Mouse (Mus musculus): Measurements from ENCODE around the gene Ydjc. TPM values are rescaled to one million over a fixed set of nuclear protein-coding genes. Genes with fewer than 3 reads are reported as not detected.

Ydjc gene
- polyA plus RNA-seq, 1 experiment from 2014 or later: 7.5 TPM

GRCm38 (mm10) chr16:17175765-17176164, 31.3 kb downstream of the Ydjc start:
- peaks cover 78% of the 10 kb centered on the region for H3K36me3 ChIP-seq (replicated peaks)
- H3K27ac ChIP-seq (replicated peaks): no peak overlapping the region
- H3K27me3 ChIP-seq (replicated peaks; ENCODE audit: low read depth, poor library complexity, severe bottlenecking): no peaks in the 10 kb centered on the region
- no peaks in the 10 kb centered on the region for H3K4me1 ChIP-seq
- no peak for DNase-seq (ENCODE audit: low spot score)
- H3K4me3 ChIP-seq: no peak overlapping the region
- 90% methylated on average over 2 of the region's 2 CpGs for WGBS
- H3K9me3 ChIP-seq: no peaks in the 10 kb centered on the region

- Histone ChIP-seq H3K36me3 (replicated peaks) (peaks cover 65% of the 10 kb centered on the region), H3K27me3 (replicated peaks; ENCODE audit: low read depth, poor library complexity, severe bottlenecking) (no peaks in the 10 kb centered on the region), H3K9me3 (no peaks in the 10 kb centered on the region), H3K27ac (replicated peaks) (no peak overlapping the region), H3K4me3 (no peak overlapping the region), H3K4me1 (0 out of 2 replicates have a peak, but pooled peaks cover 3% of the 10 kb centered on the region)
- no peak for DNase-seq (ENCODE audit: low spot score)
- WGBS: 100% methylated on average over 1 of the region's 1 CpGs
Observed at GRCm38 (mm10) chr16:17177623-17178170, 33.3 kb downstream of the Ydjc start.

DNA sequence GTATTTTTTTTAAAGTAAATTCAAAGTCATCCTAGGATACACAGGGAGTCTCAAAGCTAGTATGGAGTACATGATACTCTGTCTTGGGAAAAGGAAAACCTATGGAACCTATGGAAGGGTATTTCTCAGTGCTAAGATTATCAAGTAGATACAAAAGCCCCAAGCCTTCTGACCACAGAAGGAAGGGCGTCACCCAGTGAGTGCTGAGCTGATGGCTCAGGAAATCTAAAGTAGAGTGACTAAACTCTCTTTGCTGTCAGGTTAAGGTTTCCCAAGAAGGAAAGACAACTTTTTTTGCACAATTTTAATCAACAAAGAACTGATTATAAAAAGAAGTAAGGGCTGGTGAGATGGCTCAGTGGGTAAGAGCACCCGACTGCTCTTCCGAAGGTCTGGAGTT, 35.3 kb downstream of the Ydjc start:
- 0 out of 2 replicates have a peak, but pooled peaks cover 3% of the 10 kb centered on the region for H3K4me1 ChIP-seq
- H3K27ac ChIP-seq (replicated peaks): no peak overlapping the region
- H3K4me3 ChIP-seq: no peak overlapping the region
- H3K27me3 ChIP-seq (replicated peaks; ENCODE audit: low read depth, poor library complexity, severe bottlenecking): no peaks in the 10 kb centered on the region
- no peak for DNase-seq (ENCODE audit: low spot score)
- 94% methylated on average over 3 of the region's 3 CpGs for WGBS
- no peaks in the 10 kb centered on the region for H3K9me3 ChIP-seq
- peaks cover 59% of the 10 kb centered on the region for H3K36me3 ChIP-seq (replicated peaks)

GRCm38 (mm10) chr16:17181382-17181781, 37.0 kb downstream of the Ydjc start:
- 0 out of 2 replicates have a peak, but pooled peaks cover 3% of the 10 kb centered on the region for H3K4me1 ChIP-seq
- H3K4me3 ChIP-seq: no peak overlapping the region
- peaks cover 3% of the 10 kb centered on the region; the same call in 1 of the 2 replicates for H3K9me3 ChIP-seq
- WGBS: 93% methylated on average over 4 of the region's 4 CpGs
- H3K27me3 ChIP-seq (replicated peaks; ENCODE audit: low read depth, poor library complexity, severe bottlenecking): no peaks in the 10 kb centered on the region
- DNase-seq (ENCODE audit: low spot score): no peak
- no peak overlapping the region for H3K27ac ChIP-seq (replicated peaks)
- H3K36me3 ChIP-seq (replicated peaks): peaks cover 58% of the 10 kb centered on the region

DNA sequence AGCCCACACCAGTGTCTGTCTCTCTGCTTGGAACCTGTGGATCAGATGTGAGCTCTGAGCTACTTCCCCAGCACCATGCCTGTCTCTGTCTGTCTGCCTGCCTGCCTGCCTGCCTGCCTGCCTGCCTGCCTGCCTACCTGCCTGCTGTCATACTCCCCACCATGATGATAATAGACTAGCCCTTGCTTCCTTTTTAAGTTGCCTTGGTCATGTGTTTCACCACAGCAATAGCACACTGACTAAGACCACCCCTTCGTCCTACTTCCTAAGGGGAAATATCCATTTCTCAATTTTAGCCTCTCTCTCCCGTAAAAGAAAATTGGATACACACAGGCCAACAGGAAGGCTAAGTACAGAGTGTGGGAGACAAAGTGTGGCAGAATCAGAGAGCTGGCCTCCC, 37.7 kb downstream of the Ydjc start:
- no peaks in the 10 kb centered on the region for H3K27me3 ChIP-seq (replicated peaks; ENCODE audit: low read depth, poor library complexity, severe bottlenecking)
- peaks cover 3% of the 10 kb centered on the region; the same call in 1 of the 2 replicates for H3K9me3 ChIP-seq
- H3K4me1 ChIP-seq: 0 out of 2 replicates have a peak, but pooled peaks cover 3% of the 10 kb centered on the region
- no peak overlapping the region for H3K27ac ChIP-seq (replicated peaks)
- H3K36me3 ChIP-seq (replicated peaks): peaks cover 61% of the 10 kb centered on the region
- H3K4me3 ChIP-seq: no peak overlapping the region
- no peak for DNase-seq (ENCODE audit: low spot score)
- WGBS: 89% methylated on average over 2 of the region's 2 CpGs

DNA sequence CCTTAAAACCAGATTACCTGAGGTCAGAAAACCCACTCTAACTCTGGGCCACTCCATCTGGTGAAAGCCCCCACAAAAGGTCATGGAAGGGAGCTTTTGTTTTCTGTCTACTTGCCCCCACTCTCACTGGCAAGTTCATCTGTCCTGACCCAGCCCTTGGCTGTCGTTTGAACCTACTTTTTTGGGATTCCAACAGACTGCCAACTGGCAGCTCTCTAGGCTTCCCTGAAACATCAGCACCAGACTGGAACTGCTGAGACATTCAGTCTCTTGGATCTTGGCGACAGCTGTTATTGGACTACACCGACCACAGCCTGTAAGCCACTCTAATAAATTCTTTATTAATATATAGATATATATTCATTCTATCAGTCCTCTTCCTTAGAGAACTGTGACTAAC, 38.6 kb downstream of the Ydjc start:
- H3K27ac ChIP-seq (replicated peaks): no peak overlapping the region
- H3K27me3 ChIP-seq (replicated peaks; ENCODE audit: low read depth, poor library complexity, severe bottlenecking): no peaks in the 10 kb centered on the region
- H3K36me3 ChIP-seq (replicated peaks): peaks cover 61% of the 10 kb centered on the region

DNA sequence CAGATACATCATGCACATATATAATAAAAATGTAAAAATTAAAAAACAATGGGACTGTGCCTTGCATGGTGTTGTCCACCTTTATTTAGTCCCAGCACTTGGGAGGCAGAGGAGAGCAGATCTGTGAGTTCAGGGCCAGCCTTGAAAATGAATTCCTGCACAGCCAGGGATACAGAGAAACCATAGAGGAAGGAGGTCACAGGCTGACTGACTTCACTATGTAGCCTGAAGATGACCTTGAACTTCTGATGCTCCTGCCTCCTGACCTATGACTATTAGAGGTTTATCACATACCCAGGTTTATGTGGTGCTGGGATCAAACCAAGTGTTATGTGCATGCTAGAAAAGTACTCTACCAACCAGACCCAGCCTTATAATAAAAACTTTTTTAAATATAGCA, 41.1 kb downstream of the Ydjc start:
- H3K4me3 ChIP-seq: no peak overlapping the region
- H3K36me3 ChIP-seq (replicated peaks): peaks cover 71% of the 10 kb centered on the region
- H3K4me1 ChIP-seq: 0 out of 2 replicates have a peak, but pooled peaks cover 3% of the 10 kb centered on the region
- no peak for DNase-seq (ENCODE audit: low spot score)
- no peak overlapping the region for H3K27ac ChIP-seq (replicated peaks)
- no peaks in the 10 kb centered on the region for H3K27me3 ChIP-seq (replicated peaks; ENCODE audit: low read depth, poor library complexity, severe bottlenecking)
- H3K9me3 ChIP-seq: peaks cover 3% of the 10 kb centered on the region; the same call in 1 of the 2 replicates

More for the DNA sequence above, 38.6 kb downstream of the Ydjc start:
- DNase-seq (ENCODE audit: low spot score): no peak
- Histone ChIP-seq H3K9me3 (peaks cover 3% of the 10 kb centered on the region; the same call in 1 of the 2 replicates), H3K4me1 (0 out of 2 replicates have a peak, but pooled peaks cover 3% of the 10 kb centered on the region), H3K4me3 (no peak overlapping the region)
- 87% methylated on average over 3 of the region's 3 CpGs for WGBS

DNA sequence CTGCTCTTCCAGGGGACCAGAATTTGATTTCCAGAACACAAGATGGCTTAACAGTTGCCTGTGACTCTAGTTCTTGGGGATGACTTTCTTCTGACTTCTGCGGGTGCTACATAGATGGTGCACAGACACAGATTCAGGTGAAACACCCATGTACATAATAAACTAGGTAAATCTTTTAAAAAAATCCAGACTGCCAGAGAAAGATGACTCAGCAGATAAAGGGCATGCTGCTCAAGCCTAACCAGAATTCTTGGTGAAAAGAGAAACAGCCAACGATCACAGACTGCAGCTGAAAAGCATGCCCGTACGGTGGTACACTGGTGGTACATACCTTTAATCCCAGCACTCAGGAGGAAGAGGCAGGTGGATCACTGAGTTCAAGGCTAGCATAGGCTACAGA, 49.4 kb downstream of the Ydjc start:
- Histone ChIP-seq H3K4me1 (no peaks in the 10 kb centered on the region), H3K27ac (replicated peaks) (no peak overlapping the region), H3K4me3 (no peak overlapping the region), H3K27me3 (replicated peaks; ENCODE audit: low read depth, poor library complexity, severe bottlenecking) (no peaks in the 10 kb centered on the region), H3K9me3 (no peaks in the 10 kb centered on the region), H3K36me3 (replicated peaks) (peaks cover 83% of the 10 kb centered on the region)
- WGBS: 95% methylated on average over 4 of the region's 4 CpGs
- DNase-seq (ENCODE audit: low spot score): no peak

DNA sequence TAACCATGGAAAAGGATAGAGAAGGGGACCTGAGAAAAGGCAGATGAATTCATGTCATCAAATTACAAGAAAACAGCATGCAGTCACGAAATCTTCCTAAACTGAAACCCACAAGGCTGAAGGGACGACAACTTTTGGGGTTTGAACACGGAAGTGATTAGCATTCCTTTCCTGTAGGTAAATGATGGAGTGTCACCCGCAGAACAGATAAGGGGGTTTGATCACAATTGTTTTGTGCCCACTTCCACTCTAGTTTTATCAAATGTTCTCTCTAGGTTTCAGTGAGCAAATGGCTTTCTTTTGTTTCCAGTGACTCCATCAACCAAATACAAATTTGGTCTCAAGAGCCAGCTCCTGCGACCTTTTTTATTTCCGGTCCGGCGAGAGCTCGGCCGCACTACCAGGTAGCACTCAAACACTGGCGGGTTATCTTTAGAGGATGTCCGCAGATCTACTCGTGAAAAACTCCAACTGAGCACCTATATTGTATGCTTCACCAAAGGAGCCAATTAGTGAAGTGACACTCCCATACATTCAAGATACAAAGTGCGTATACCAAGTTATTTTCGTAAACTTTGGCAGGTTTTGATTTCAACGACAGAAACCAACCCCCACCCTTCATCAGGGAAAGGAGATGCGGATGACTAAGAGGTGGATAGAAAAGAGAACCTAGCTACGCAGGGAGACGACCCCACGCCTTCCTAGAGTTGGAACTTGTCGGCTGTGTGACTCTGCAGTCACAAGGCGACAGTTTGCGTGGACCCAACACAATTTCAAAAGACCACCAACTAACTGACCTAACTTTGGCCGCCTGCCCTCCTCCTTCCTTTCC, 55.9 kb downstream of the Ydjc start:
- peak overlapping the region; percentile 98 for H3K27ac ChIP-seq (replicated peaks)

DNA sequence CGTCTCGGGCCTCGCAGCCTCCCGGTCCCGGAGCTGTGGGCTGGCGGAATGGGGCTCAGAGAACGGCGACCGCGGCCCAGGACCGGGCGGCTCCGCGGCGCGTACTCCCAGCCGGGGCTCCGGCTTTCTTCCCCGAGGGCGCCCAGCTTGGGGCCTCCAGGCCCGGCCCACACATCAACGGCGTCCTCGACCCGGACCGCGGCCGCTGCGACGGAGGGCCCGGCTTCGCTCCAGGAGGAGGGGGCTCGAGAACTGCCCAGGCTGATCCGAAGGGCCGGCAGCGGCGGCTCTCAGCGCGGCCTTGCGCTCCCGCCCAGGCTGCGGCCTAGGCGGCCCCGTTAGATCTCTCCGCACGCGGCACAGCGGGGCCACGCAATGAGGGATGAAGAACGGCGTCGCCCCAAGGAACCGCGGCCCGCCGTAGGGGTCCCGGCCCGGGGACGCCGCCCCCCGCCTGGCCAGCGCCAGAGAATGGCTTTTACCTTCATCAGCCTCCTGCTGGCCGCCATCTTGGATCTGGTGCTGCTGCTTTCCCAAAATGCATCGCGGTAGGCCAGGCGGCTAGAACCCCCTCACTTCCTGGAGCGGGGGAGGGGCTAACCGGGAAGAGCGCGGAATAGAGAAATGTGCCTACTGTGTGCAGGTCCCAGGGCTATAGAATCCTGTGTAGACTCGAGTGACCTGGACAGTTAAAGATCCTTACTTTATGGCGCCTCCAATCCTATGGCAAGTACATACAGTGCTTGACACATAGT, 56.7 kb downstream of the Ydjc start:
- H3K9me3 ChIP-seq: no peaks in the 10 kb centered on the region
- peaks cover 22% of the 10 kb centered on the region for H3K36me3 ChIP-seq (replicated peaks)
- peaks cover 2% of the 10 kb centered on the region; the same call in 1 of the 2 replicates for H3K27me3 ChIP-seq (replicated peaks; ENCODE audit: low read depth, poor library complexity, severe bottlenecking)
- H3K4me3 ChIP-seq: peak overlapping the region; percentile 97
- H3K4me1 ChIP-seq: peaks cover 15% of the 10 kb centered on the region
- DNase-seq (ENCODE audit: low spot score): peak; percentile 90
- WGBS: under 1% methylated on average over 72 of the region's 72 CpGs
- peak overlapping the region; percentile 98 for H3K27ac ChIP-seq (replicated peaks)

More for the DNA sequence above, 55.9 kb downstream of the Ydjc start:
- Histone ChIP-seq H3K36me3 (replicated peaks) (peaks cover 30% of the 10 kb centered on the region), H3K9me3 (no peaks in the 10 kb centered on the region), H3K4me1 (peaks cover 15% of the 10 kb centered on the region), H3K4me3 (peak overlapping the region; percentile 97), H3K27me3 (replicated peaks; ENCODE audit: low read depth, poor library complexity, severe bottlenecking) (no peaks in the 10 kb centered on the region)
- WGBS: 7% methylated on average over 24 of the region's 24 CpGs
- DNase-seq (ENCODE audit: low spot score): no peak

- Histone ChIP-seq H3K27me3 (replicated peaks; ENCODE audit: low read depth, poor library complexity, severe bottlenecking) (peaks cover 11% of the 10 kb centered on the region), H3K4me3 (peak overlapping the region; percentile 97; the same call in 1 of the 2 replicates), H3K9me3 (no peaks in the 10 kb centered on the region), H3K4me1 (peaks cover 15% of the 10 kb centered on the region), H3K27ac (replicated peaks) (no peak overlapping the region), H3K36me3 (replicated peaks) (peaks cover 16% of the 10 kb centered on the region)
- DNase-seq (ENCODE audit: low spot score): no peak
- 67% methylated on average over 2 of the region's 2 CpGs for WGBS
Observed at GRCm38 (mm10) chr16:17201977-17202376, 57.6 kb downstream of the Ydjc start.

DNA sequence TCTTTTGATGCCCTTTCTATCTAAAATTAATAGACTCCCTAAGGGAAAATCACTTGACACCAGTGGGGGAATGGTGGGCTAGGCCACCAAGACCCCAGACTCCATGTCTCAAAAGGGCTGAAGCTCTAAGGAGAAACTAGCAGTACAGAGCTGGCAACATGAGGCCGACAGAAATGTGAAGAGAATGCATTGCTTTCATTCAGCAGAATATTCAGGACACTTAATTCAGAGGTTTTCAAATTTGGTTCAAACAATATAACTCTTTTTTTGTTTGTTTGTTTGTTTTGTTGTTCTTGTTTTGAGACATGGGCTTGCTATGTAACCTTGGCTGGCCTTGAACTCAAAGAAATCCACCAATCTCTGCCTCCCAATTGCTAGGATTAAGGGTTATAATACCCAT, 58.1 kb downstream of the Ydjc start, which contains the start of gene Ube2l3:
Gene Ube2l3 (minus strand): TSS at position 101 of the 400 bp plus-strand sequence.
- WGBS: 82% methylated on average over 1 of the region's 1 CpGs
- H3K4me1 ChIP-seq: peaks cover 15% of the 10 kb centered on the region
- peaks cover 13% of the 10 kb centered on the region for H3K36me3 ChIP-seq (replicated peaks)
- no peak for DNase-seq (ENCODE audit: low spot score)
- H3K4me3 ChIP-seq: peak within 1 kb of the TSS; percentile 97
- H3K27ac ChIP-seq (replicated peaks): peak within 1 kb of the TSS; percentile 98
- H3K9me3 ChIP-seq: no peaks in the 10 kb centered on the region
- H3K27me3 ChIP-seq (replicated peaks; ENCODE audit: low read depth, poor library complexity, severe bottlenecking): peaks cover 16% of the 10 kb centered on the region

Measured in embryonic facial prominence, embryonic 10.5 days (tissue).